Mouse (Mus musculus) layer of hippocampus, adult 6 months (tissue): ENCODE data around the gene Znrf4. TPM values are rescaled to one million over a fixed set of nuclear protein-coding genes. Genes with fewer than 3 reads are reported as not detected.

Source experiments
- long read RNA-seq, 2 experiments: library from polyadenylated mRNA; unstranded; transcript quantifications; one replicate each; pipeline ENCODE4 v2.0.0; 2019 to 2020
- polyA plus RNA-seq: library from polyadenylated mRNA; unstranded; fragments of <200 nt; fragmentation: Nextera tagmentation; gene quantifications from 2 replicates; pipeline ENCODE4 v1.2.3, GENCODE M21; 2021

Gene Znrf4
- not detected in 2 replicates for polyA plus RNA-seq
- long read RNA-seq, experiment 1: 0 reads
- long read RNA-seq, experiment 2: 0 reads

DNA sequence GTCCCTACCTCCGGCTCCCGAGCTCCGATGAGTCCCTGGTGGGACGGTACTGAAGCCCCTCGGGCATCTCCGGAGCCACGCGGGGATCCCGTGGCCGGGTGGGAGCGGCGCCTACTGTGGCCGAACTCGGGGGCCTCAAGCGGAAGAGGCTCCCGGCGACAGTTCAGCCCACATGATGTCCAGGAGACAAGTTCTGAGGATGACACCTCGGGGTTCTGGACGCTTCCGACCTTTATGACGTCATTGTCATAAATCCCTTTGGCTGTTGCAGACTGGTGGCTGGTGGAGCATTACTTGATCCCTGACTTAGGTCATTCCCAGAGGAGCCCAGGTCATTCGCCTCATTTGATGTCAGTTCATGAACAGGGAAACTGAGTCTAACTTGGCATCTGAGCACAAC, at the start of gene Znrf4:
Gene Znrf4 (minus strand): TSS at position 122 of the 400 bp plus-strand sequence.

DNA sequence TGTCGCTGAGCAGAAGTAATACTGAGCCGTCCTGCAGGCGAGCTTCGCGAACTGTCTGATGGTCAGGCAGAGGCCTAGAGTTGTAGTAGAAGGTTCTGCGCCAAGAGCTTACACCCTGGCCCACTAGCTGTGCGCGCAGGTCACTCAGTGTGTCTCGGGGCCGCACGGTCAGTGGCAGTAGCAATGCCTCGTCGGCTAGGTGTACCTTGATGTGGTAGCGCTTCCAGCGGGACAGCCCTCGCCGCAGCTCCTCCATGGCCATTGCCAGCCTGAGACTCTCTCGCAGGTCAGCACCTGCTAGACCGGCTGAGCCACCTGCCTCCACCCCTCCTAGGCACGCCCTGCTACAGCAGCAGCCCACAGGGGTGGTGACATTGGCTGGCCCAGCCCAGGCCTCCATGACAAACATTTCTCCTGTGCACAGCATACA, 41.9 kb upstream of the Znrf4 start, which contains the start of gene Gm20219:
Gene Gm20219 (minus strand): TSS at position 266 of the 430 bp plus-strand sequence.

DNA sequence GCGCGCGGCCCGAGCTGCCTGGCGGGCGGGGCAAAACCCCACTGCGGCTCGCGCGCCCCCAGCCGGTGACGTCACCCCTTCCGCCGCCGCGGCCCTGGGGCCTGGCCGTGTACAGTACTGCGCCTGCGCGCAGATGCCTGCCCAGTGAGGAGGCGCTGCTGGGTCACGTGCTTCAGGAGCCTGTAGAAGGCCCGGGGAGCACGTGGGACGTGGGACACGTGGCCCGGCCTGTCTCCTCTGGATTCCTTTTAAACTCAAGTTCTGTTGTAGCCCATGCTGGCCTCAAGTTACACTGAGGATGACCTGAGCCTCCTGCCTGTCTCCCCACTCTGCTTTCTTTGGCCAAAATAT, 35.9 kb downstream of the Znrf4 start, which contains the start of gene Ptprs:
Gene Ptprs (minus strand): TSS at position 82 of the 351 bp plus-strand sequence.

Other genes starting within 250 kb of the Znrf4 start
- gene Ticam1, start 235.6 kb downstream of the Znrf4 start, polyA plus RNA-seq: 2.2 and 2.6 TPM in 2 replicates
- gene Plin3, start 219.6 kb downstream of the Znrf4 start, polyA plus RNA-seq: 6.1 and 9.9 TPM in 2 replicates
- not detected in 2 replicates for gene Arrdc5, start 212.1 kb downstream of the Znrf4 start, polyA plus RNA-seq
- 0.15 and 0.48 TPM in 2 replicates for gene Uhrf1, start 209.1 kb downstream of the Znrf4 start, polyA plus RNA-seq
- gene Kdm4b, start 186.4 kb downstream of the Znrf4 start, polyA plus RNA-seq: 25.3 and 26.4 TPM in 2 replicates
- 187 and 245 TPM in 2 replicates for gene Ptprs, start 35.9 kb downstream of the Znrf4 start, polyA plus RNA-seq
- gene Gm20219, start 42.0 kb upstream of the Znrf4 start, polyA plus RNA-seq: not detected in 2 replicates
- 13.1 and 13.4 TPM in 2 replicates for gene Safb2, start 72.2 kb upstream of the Znrf4 start, polyA plus RNA-seq
- gene Safb, start 72.4 kb upstream of the Znrf4 start, polyA plus RNA-seq: 30.7 and 35.0 TPM in 2 replicates
- 467 and 517 TPM in 2 replicates for gene 2410015M20Rik, start 97.3 kb upstream of the Znrf4 start, polyA plus RNA-seq
- gene Rpl36, start 101.0 kb upstream of the Znrf4 start, polyA plus RNA-seq: 1,865 and 1,904 TPM in 2 replicates
- 31.6 and 34.6 TPM in 2 replicates for gene Lonp1, start 114.5 kb upstream of the Znrf4 start, polyA plus RNA-seq
- 0.30 and 0.35 TPM in 2 replicates for gene Catsperd, start 115.7 kb upstream of the Znrf4 start, polyA plus RNA-seq
- 48.4 and 49.1 TPM in 2 replicates for gene Ranbp3, start 160.9 kb upstream of the Znrf4 start, polyA plus RNA-seq
- 1,051 and 1,264 TPM in 2 replicates for gene Ndufa11, start 205.3 kb upstream of the Znrf4 start, polyA plus RNA-seq
- 9.7 and 10.4 TPM in 2 replicates for gene Vmac, start 205.6 kb upstream of the Znrf4 start, polyA plus RNA-seq
- 4.1 and 4.4 TPM in 2 replicates for gene Nrtn, start 245.1 kb upstream of the Znrf4 start, polyA plus RNA-seq